Mouse (Mus musculus): Measurements from ENCODE around the gene Cxcl15. TPM values are rescaled to one million over a fixed set of nuclear protein-coding genes. Genes with fewer than 3 reads are reported as not detected.
"Not testable (repeated sequence)": the region's sequence is repeated elsewhere in the genome, so short reads cannot be mapped to it uniquely, and the experiment has no call there.

Cxcl15 gene
- polyA plus RNA-seq, 1 experiment from 2014 or later = not detected

DNA sequence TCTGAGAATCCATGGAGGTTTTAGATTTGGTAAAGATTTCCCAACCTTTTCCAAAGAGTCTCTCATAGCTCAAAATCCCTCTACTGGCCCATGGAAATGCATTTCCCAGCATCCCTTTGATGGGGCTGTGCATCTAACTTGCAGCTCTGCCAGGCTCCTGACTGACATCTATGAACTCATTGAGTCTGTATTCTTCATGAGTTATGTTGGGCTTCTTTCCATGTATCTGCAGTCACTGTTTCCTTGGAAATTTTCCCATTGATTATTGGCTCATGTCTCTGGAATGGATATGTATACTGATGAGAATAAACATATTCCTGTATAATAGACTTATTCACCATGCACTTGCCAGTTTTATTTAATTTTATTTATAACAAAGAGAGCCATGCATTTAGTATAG is 11.7 kb downstream of the Cxcl15 start:
- Histone ChIP-seq H3K4me2 (replicated peaks) (no peak overlapping the region), H3K9me3 (no peaks in the 10 kb centered on the region), H3K9ac (replicated peaks) (no peak overlapping the region), H3K4me1 (no peaks in the 10 kb centered on the region), H3K4me3 (no peak overlapping the region), H3K27me3 (no peaks in the 10 kb centered on the region), H3K36me3 (no peaks in the 10 kb centered on the region), H3K27ac (replicated peaks) (no peak overlapping the region)
- ATAC-seq (ENCODE audit: low FRiP score, low read depth) = no peak

DNA sequence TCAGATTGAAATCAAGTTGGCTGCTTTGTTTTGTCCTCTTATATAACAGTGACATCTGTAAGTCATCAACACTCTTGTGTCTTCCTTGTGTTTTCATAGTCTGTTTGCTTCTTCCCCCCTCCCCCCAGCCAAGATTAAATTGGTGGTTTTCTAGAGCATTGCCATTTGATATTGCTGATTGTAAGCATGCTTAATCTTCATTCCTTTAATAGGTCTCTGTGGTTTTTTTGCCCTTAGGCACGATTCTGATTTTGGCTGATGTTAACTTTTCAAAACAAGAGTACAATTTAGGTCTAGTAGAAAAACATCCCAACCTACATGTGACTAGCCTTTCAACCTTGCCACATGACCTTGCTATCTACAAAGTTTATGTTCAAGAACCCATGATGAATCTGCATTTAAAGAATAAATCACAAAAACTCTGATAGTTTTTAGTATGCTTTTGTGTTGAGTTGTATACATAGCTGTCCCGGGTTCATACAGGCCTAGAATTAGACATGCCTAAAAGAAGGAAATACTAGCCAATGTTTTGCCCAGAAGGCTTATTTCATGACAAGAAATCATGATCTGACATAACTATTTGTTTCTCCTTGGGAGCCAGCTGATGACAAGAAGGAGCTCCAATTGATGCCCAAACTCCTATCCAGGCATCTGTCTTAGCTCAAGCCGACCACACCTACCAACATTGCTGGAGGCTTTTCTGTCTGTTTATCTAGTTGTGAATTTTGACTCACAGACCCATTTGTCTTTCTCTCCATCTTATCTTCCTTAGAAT is 13.0 kb downstream of the Cxcl15 start:
- Histone ChIP-seq H3K4me2 (replicated peaks) (no peak overlapping the region), H3K4me3 (no peak overlapping the region), H3K4me1 (no peaks in the 10 kb centered on the region), H3K36me3 (no peaks in the 10 kb centered on the region), H3K9ac (replicated peaks) (no peak overlapping the region), H3K27ac (replicated peaks) (no peak overlapping the region), H3K27me3 (no peaks in the 10 kb centered on the region), H3K9me3 (no peaks in the 10 kb centered on the region)
- WGBS = 85% methylated on average over 3 of the region's 3 CpGs
- ATAC-seq (ENCODE audit: low FRiP score, low read depth) = no peak

DNA sequence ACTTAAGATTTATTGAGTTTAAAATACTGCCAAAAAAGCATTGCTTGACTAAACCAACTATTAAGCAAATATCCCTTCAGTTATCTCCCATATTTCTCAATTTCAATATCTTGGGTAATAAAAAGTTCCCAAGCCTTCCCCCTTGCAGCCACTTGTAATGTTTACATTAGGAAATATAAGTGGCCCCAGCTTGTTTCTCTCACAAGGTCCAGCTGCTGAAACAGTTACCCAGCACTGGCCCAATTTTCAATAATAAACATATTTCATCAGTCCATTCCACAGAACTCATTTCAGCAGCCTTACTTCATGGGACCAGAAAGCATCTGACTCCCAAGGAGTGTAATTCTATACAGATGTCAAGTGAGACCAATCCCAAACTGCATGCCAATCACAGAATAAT is 25.4 kb downstream of the Cxcl15 start:
- Histone ChIP-seq H3K36me3 (no peaks in the 10 kb centered on the region), H3K27me3 (no peaks in the 10 kb centered on the region), H3K9me3 (no peaks in the 10 kb centered on the region)

DNA sequence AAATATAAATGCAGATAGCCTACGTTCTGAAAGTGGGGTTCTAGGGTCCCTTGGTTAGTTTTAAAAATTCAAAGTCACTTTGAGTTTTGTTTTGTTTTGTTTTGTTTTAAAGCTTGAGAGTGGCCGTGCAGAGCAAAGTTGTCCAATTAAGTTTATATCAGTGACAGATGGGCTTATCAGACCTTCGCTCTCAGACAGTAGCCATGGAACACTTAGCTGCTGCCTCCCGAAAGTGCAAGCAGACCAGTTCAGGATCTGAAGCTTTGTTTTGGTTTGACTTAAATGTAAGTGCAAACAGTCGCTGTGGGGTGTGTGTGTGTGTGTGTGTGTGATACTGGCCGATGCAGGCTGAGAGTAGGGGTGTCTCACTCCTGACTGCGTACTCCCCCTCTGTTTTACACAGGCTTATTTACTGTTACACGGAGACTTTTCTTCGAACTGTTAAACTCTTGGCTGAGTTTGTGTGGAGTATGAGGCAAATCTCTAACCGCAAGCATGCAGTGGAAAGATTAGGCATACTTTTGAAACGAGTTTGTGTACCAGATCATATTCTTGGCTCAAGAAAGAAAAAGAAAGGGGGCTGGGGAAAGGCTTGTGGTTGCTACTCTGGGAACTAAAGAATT is 37.9 kb downstream of the Cxcl15 start:
- no peak overlapping the region for H3K4me3 ChIP-seq
- 84% methylated on average over 11 of the region's 11 CpGs for WGBS
- no peak overlapping the region for H3K4me2 ChIP-seq (replicated peaks)
- ATAC-seq (ENCODE audit: low FRiP score, low read depth) = no peak
- no peak overlapping the region for H3K27ac ChIP-seq (replicated peaks)
- H3K9me3 ChIP-seq = no peaks in the 10 kb centered on the region
- H3K4me1 ChIP-seq = no peaks in the 10 kb centered on the region
- H3K27me3 ChIP-seq = no peaks in the 10 kb centered on the region
- H3K36me3 ChIP-seq = no peaks in the 10 kb centered on the region
- no peak overlapping the region for H3K9ac ChIP-seq (replicated peaks)

More for the DNA sequence above, 25.4 kb downstream of the Cxcl15 start:
- Histone ChIP-seq H3K4me3 (no peak overlapping the region), H3K9ac (replicated peaks) (no peak overlapping the region), H3K4me2 (replicated peaks) (no peak overlapping the region), H3K27ac (replicated peaks) (no peak overlapping the region), H3K4me1 (no peaks in the 10 kb centered on the region)
- no peak for ATAC-seq (ENCODE audit: low FRiP score, low read depth)

DNA sequence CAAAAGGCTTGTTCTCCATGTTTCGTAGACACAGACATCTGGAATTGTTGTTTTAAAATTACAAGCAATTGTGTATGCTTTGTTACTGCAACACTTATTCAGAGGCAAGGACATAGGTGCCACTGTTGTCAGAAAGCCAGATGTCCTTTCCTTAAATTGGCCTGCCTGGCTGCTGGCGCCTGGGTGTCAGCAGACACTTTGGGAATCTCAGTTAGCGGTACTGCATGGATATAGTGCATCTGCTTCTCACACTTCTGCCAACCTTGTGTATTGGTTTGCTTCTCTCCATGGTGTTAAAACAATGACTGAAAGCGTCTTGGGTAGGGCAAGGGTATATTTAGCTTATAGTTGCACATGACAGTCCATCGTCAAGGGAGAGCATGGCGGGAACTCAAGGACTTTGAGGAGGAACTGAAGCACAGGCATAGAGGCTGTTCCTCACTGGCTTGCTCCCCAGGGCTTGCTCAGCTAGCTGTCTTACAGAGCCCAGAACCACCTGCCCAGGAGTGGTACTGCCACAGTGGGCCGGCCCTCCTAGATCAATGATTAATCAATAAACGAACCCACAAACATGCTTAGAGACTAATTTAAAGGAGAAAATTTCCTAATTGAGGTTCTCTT is 38.5 kb downstream of the Cxcl15 start:
- Histone ChIP-seq H3K4me1 (no peaks in the 10 kb centered on the region), H3K9ac (replicated peaks) (no peak overlapping the region), H3K27ac (replicated peaks) (no peak overlapping the region), H3K27me3 (no peaks in the 10 kb centered on the region), H3K4me2 (replicated peaks) (no peak overlapping the region), H3K9me3 (no peaks in the 10 kb centered on the region), H3K4me3 (no peak overlapping the region), H3K36me3 (no peaks in the 10 kb centered on the region)
- no peak for ATAC-seq (ENCODE audit: low FRiP score, low read depth)
- 90% methylated on average over 8 of the region's 8 CpGs for WGBS

DNA sequence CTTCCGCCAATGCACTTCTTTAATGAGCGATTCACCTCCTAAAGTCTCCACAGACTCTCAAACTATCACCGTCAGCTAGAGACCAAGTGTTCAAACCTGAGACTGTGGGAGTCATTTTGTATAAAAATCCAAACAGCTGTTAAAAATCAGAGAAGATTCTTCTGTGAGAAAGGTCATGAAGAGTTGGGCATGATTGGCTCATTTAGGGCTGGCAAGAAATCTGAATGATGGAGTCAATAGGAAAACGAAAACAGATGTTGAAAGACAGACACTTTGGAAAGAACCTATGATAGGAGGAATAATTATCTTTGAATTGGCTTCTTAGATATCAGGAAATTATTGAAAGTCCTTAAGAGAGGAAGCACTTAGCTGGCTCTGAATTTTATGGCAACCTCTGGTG is 40.1 kb downstream of the Cxcl15 start:
- Histone ChIP-seq H3K9me3 (no peaks in the 10 kb centered on the region), H3K4me1 (no peaks in the 10 kb centered on the region), H3K4me2 (replicated peaks) (no peak overlapping the region), H3K27ac (replicated peaks) (no peak overlapping the region), H3K4me3 (no peak overlapping the region), H3K36me3 (no peaks in the 10 kb centered on the region), H3K9ac (replicated peaks) (no peak overlapping the region), H3K27me3 (no peaks in the 10 kb centered on the region)
- WGBS = 90% methylated on average over 4 of the region's 4 CpGs
- no peak for ATAC-seq (ENCODE audit: low FRiP score, low read depth)

DNA sequence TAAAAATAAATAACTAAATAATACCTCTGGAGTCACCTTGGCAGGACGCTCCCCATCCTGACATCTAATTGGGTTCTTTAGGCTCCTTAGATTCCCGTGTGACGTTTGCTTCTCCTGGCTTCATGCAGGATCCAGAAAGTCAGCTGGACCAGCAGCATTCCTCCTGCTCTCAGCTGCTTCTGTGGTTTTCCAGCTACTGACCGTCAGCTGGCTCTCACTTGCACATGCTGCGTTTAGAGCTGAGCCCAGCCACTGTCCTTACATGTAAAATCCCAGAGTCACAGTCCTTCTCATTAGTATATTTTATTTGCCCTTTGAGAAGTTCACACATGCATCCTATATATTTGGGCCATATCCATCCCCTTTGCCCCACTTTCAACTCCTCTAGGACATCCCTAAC is 44.2 kb downstream of the Cxcl15 start:
- Histone ChIP-seq H3K4me3 (no peak overlapping the region), H3K4me2 (replicated peaks) (no peak overlapping the region), H3K27me3 (no peaks in the 10 kb centered on the region), H3K27ac (replicated peaks) (no peak overlapping the region), H3K4me1 (no peaks in the 10 kb centered on the region), H3K36me3 (no peaks in the 10 kb centered on the region), H3K9ac (replicated peaks) (no peak overlapping the region), H3K9me3 (no peaks in the 10 kb centered on the region)
- 84% methylated on average over 5 of the region's 5 CpGs for WGBS
- no peak for ATAC-seq (ENCODE audit: low FRiP score, low read depth)

DNA sequence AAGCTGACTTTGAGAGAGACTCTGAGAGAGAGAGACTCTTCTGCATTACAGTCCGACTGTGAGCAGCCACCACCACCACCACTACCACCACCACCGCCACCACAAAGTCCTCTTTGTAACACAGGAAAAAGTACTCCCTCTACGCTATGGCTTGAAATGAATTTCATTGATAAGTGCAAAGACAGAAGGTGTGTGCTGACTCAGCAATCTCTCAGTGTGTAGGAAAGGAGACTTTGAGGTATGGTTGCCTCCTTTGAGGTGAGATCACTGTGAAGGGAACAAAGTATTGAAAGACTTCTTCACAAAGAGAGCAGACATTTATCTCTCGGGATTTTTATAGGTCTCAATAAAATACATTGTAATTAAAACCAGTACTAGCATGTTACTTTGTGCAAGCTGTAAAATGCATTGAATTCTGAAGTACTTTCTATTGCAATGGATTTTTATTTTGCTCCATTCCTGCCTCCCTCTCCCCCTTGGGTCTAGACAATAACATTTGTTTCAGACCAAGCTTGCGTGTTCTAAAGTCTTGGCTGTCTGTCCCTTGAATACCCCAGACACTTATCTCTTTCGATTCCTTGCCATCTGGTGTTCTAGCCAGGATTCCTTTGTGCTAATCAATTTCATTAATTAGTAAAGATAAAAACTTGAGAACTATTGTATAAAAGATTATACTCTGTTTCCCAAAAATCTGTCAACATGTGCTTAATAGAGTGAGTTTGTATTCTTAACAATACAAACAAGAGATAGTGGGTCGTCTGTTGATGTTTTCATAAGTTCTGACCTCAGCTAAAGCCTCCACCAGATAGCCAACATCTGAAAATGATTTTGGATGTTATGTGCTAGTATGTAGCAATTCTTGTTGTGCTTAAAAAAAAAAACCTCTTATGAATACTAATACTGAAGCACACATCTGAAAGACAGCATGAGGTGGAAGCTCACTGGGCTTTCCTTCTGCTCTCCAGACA is 46.9 kb downstream of the Cxcl15 start:
- 81% methylated on average over 7 of the region's 7 CpGs for WGBS
- Histone ChIP-seq H3K4me1 (no peaks in the 10 kb centered on the region), H3K27me3 (no peaks in the 10 kb centered on the region), H3K27ac (replicated peaks) (no peak overlapping the region), H3K4me2 (replicated peaks) (no peak overlapping the region), H3K36me3 (no peaks in the 10 kb centered on the region), H3K4me3 (no peak overlapping the region), H3K9ac (replicated peaks) (no peak overlapping the region), H3K9me3 (no peaks in the 10 kb centered on the region)
- ATAC-seq (ENCODE audit: low FRiP score, low read depth) = no peak

DNA sequence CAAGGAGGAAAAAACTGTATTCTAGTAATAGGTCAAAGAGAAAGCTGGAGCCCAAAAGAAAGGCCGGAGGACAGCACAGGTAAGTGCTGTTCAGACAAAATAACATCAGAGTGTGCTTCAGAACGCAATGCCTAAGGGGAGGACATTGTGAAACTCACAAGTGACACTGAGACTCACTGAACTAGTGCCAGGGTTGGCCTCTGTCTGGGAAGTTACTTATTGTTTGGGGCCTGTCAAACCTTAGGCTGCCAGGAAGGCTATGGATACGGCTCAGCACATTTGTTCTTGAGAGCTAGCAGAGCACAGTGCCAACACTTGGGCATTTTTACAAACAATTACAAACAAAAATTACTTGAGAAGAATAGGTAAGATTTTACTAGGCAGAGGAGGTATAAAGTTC is 49.6 kb downstream of the Cxcl15 start:
- H3K4me2 ChIP-seq (replicated peaks) = no peak overlapping the region
- no peak overlapping the region for H3K4me3 ChIP-seq
- no peak overlapping the region for H3K9ac ChIP-seq (replicated peaks)
- ATAC-seq (ENCODE audit: low FRiP score, low read depth) = no peak
- H3K27ac ChIP-seq (replicated peaks) = no peak overlapping the region
- 87% methylated on average over 3 of the region's 3 CpGs for WGBS
- H3K9me3 ChIP-seq = no peaks in the 10 kb centered on the region
- no peaks in the 10 kb centered on the region for H3K27me3 ChIP-seq
- H3K36me3 ChIP-seq = no peaks in the 10 kb centered on the region
- H3K4me1 ChIP-seq = no peaks in the 10 kb centered on the region

DNA sequence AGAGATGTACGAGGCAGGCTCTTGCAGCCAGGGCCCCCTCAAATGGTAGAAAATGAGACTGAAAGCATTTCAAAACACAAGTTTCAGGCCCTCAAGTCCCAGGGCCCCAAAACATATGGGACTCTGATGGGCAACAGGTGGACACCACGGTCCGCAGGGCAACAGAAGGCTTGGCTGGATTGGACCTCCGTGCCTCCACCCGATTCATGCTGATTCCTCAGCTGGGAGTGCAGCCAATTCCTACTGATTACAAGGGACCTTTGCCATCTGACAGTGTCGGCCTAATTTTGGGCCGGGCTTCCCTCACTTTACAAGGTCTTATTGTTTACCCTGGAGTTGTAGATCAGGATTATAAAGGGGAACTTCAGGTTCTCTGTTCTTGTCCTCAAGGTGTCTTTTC is 55.8 kb downstream of the Cxcl15 start:
- not testable (repeated sequence) for H3K4me2 ChIP-seq (replicated peaks); H3K9me3 ChIP-seq; H3K27ac ChIP-seq (replicated peaks); H3K4me3 ChIP-seq; H3K27me3 ChIP-seq; ATAC-seq (ENCODE audit: low FRiP score, low read depth); H3K9ac ChIP-seq (replicated peaks); H3K4me1 ChIP-seq; H3K36me3 ChIP-seq
- WGBS = 89% methylated on average over 7 of the region's 7 CpGs

DNA sequence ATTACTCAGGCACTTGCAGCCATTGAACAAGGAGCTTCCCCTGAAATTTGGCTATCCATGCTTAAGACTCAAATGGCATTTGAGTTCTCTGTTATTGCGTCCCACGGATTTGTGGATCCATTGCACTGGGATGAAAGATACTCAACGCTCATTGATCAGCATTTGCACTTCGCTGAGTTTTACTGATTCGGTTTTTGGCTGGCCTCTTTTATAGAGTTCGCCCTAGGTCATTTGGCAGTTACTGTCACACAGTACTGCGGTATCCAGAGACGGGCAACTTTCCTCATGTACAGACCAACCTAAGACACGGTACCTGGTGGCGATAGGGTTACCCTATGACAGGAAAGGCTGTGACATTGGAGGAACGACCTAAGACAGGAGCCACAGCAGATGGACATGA is 57.1 kb downstream of the Cxcl15 start:
- WGBS = 92% methylated on average over 11 of the region's 11 CpGs
- H3K4me3 ChIP-seq; H3K9ac ChIP-seq (replicated peaks); H3K27me3 ChIP-seq; H3K36me3 ChIP-seq; H3K9me3 ChIP-seq; H3K4me1 ChIP-seq; H3K27ac ChIP-seq (replicated peaks); ATAC-seq (ENCODE audit: low FRiP score, low read depth); H3K4me2 ChIP-seq (replicated peaks): not testable (repeated sequence)

Measured in midbrain, embryonic 12.5 days (tissue).